ENCODE assay signal across 21 mouse cellular contexts in the genomic region with DNA sequence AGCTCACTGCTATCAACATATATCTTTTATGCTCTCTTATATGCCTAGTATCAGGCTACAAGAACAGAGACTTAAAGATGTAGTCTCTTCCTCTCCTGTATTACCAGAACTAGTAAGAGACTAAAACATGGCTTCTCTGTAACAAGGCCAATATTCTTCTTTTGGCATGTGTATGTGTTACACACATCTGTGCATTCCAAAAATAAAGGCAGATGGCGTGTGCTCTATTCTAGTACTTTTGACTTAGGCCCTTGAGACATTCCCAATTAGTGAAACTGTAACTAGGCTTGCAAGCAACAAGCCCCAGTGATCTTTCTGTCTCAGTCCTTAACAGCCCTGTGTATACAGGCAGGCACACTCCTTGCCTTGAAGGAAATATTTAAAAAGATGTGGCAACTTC.
DNase-seq lines count a peak whose midpoint lies in the region; ATAC-seq and TF ChIP-seq lines count a peak whose summit lies in the region.
"Had no signal": no experiment of that assay in that cellular context is flagged by ENCODE, and none has a peak within 500 bp of the region (broad histone marks: within the 10 kb centered on the region; RNA-seq: fewer than 3 reads in every experiment).

No protein-coding gene starts in this region.

- no peak for TF ChIP-seq CTCF in forebrain, postnatal 0 days (IDR thresholded peaks at IDR 0.05; ENCODE audit: low read depth)
- no peak for TF ChIP-seq CTCF in hindbrain, postnatal 0 days (IDR thresholded peaks at IDR 0.05; ENCODE audit: low read depth)
- TF ChIP-seq CTCF in brain, embryonic 14.5 days (IDR thresholded peaks at IDR 0.05; ENCODE audit: borderline replicate concordance, extremely low read depth, insufficient read depth, insufficient read length) = no peak

- no peak overlapping the region for H3K9ac ChIP-seq in forebrain, postnatal 0 days
- H3K9ac ChIP-seq in hindbrain, postnatal 0 days (replicated peaks; ENCODE audit: low read length) = no peak overlapping the region
- H3K9ac ChIP-seq in hindbrain, embryonic 12.5 days = no peak overlapping the region
- H3K9ac ChIP-seq: embryonic facial prominence, embryonic 13.5 days; heart, embryonic 13.5 days; hindbrain, embryonic 15.5 days had no signal

- no peaks in the 10 kb centered on the region for H3K4me1 ChIP-seq in forebrain, postnatal 0 days (ENCODE audit: insufficient read depth)
- H3K4me1 ChIP-seq in forebrain, embryonic 10.5 days = peaks cover 9% of the 10 kb centered on the region
- no peaks in the 10 kb centered on the region for H3K4me1 ChIP-seq in hindbrain, postnatal 0 days (ENCODE audit: insufficient read depth, low read length)
- H3K4me1 ChIP-seq in hindbrain, embryonic 12.5 days = no peaks in the 10 kb centered on the region
- H3K4me1 ChIP-seq: embryonic facial prominence, embryonic 13.5 days; heart, embryonic 13.5 days; hindbrain, embryonic 15.5 days had no signal

- peak; percentile 30 for DNase-seq in forebrain, postnatal 0 days
- DNase-seq in forebrain, embryonic 10.5 days (ENCODE audit: extremely low spot score, low spot score) = no peak
- peak; percentile 6 for DNase-seq in hindbrain, postnatal 0 days (ENCODE audit: low spot score)
- peak; percentile 19 for DNase-seq in brain, adult 2 months (ENCODE audit: low read depth, low spot score)
- peak; percentile 37 for DNase-seq in brain, embryonic 14.5 days (ENCODE audit: low read depth)
- no peak for DNase-seq in adipocyte (ENCODE audit: low spot score)
- DNase-seq: adrenal gland, adult 8-10 months; adrenal gland, postnatal 36 days; cerebellum, adult 11-12 months; cerebellum, adult 9-10 months; cerebellum, postnatal 36 days; gastrocnemius, adult 2 months; gastrocnemius, postnatal 36 days; heart, adult 11 months; heart, postnatal 36 days; kidney, adult 11 months; kidney, adult 9 months had no signal

- no peak for TF ChIP-seq POLR2A in brain, embryonic 14.5 days (IDR thresholded peaks at IDR 0.05; ENCODE audit: borderline replicate concordance, extremely low read depth, insufficient read depth, insufficient read length, poor library complexity, severe bottlenecking)

- peak; percentile 73 for ATAC-seq in forebrain, postnatal 0 days
- no peak for ATAC-seq in hindbrain, postnatal 0 days
- no peak for ATAC-seq in hindbrain, embryonic 12.5 days (ENCODE audit: low FRiP score)

- H3K4me2 ChIP-seq in forebrain, postnatal 0 days (ENCODE audit: low read depth) = no peak overlapping the region
- no peak overlapping the region for H3K4me2 ChIP-seq in hindbrain, postnatal 0 days (ENCODE audit: low read depth, low read length)
- H3K4me2 ChIP-seq in hindbrain, embryonic 12.5 days (replicated peaks) = no peak overlapping the region
- H3K4me2 ChIP-seq: embryonic facial prominence, embryonic 13.5 days; heart, embryonic 13.5 days; hindbrain, embryonic 15.5 days had no signal

- H3K27ac ChIP-seq in forebrain, postnatal 0 days (ENCODE audit: low read depth, low read length) = no peak overlapping the region
- H3K27ac ChIP-seq in forebrain, embryonic 10.5 days = no peak overlapping the region
- no peak overlapping the region for H3K27ac ChIP-seq in hindbrain, postnatal 0 days
- H3K27ac ChIP-seq in hindbrain, embryonic 12.5 days = no peak overlapping the region
- H3K27ac ChIP-seq: embryonic facial prominence, embryonic 13.5 days; gastrocnemius, adult 2 months; heart, embryonic 13.5 days; hindbrain, embryonic 15.5 days had no signal

- no peaks in the 10 kb centered on the region for H3K27me3 ChIP-seq in forebrain, postnatal 0 days (ENCODE audit: insufficient read depth, low read length)
- H3K27me3 ChIP-seq in forebrain, embryonic 10.5 days (ENCODE audit: poor library complexity, severe bottlenecking) = no peaks in the 10 kb centered on the region
- H3K27me3 ChIP-seq in hindbrain, postnatal 0 days (ENCODE audit: insufficient read depth, low read length) = no peaks in the 10 kb centered on the region
- no peaks in the 10 kb centered on the region for H3K27me3 ChIP-seq in hindbrain, embryonic 12.5 days
- H3K27me3 ChIP-seq: embryonic facial prominence, embryonic 13.5 days; heart, embryonic 13.5 days; hindbrain, embryonic 15.5 days had no signal

- H3K9me3 ChIP-seq in forebrain, postnatal 0 days (ENCODE audit: low read length) = no peaks in the 10 kb centered on the region
- no peaks in the 10 kb centered on the region for H3K9me3 ChIP-seq in forebrain, embryonic 10.5 days
- H3K9me3 ChIP-seq in hindbrain, postnatal 0 days (ENCODE audit: low read length) = no peaks in the 10 kb centered on the region
- no peaks in the 10 kb centered on the region for H3K9me3 ChIP-seq in hindbrain, embryonic 12.5 days (replicated peaks)
- H3K9me3 ChIP-seq: embryonic facial prominence, embryonic 13.5 days; heart, embryonic 13.5 days; hindbrain, embryonic 15.5 days had no signal

- 62% methylated on average over 1 of the region's 1 CpGs for WGBS in forebrain, postnatal 0 days
- WGBS in forebrain, embryonic 10.5 days = 94% methylated on average over 1 of the region's 1 CpGs
- WGBS in hindbrain, postnatal 0 days = 53% methylated on average over 1 of the region's 1 CpGs
- 100% methylated on average over 1 of the region's 1 CpGs for WGBS in hindbrain, embryonic 12.5 days

- no peak overlapping the region for H3K4me3 ChIP-seq in forebrain, postnatal 0 days (ENCODE audit: low read depth, low read length)
- no peak overlapping the region for H3K4me3 ChIP-seq in forebrain, embryonic 10.5 days
- no peak overlapping the region for H3K4me3 ChIP-seq in hindbrain, postnatal 0 days (ENCODE audit: low read length)
- no peak overlapping the region for H3K4me3 ChIP-seq in hindbrain, embryonic 12.5 days
- H3K4me3 ChIP-seq: embryonic facial prominence, embryonic 13.5 days; gastrocnemius, adult 2 months; heart, embryonic 13.5 days; hindbrain, embryonic 15.5 days had no signal

- H3K36me3 ChIP-seq in forebrain, postnatal 0 days (ENCODE audit: insufficient read depth) = no peaks in the 10 kb centered on the region
- no peaks in the 10 kb centered on the region for H3K36me3 ChIP-seq in forebrain, embryonic 10.5 days (replicated peaks)
- H3K36me3 ChIP-seq in hindbrain, postnatal 0 days (ENCODE audit: insufficient read depth, low read length) = no peaks in the 10 kb centered on the region
- no peaks in the 10 kb centered on the region for H3K36me3 ChIP-seq in hindbrain, embryonic 12.5 days
- H3K36me3 ChIP-seq: embryonic facial prominence, embryonic 13.5 days; heart, embryonic 13.5 days; hindbrain, embryonic 15.5 days had no signal

Comparison
In these comparisons a context has a peak if more than half of its experiments do, and no peak if none do; other contexts are left out.
1. DNase-seq: peak in forebrain, postnatal 0 days (single experiment), hindbrain, postnatal 0 days (single experiment), brain, adult 2 months (single experiment) and brain, embryonic 14.5 days (single experiment); none in forebrain, embryonic 10.5 days (single experiment) and adipocyte (single experiment).